Mouse (Mus musculus): ENCODE results near the gene Gabbr2. TPM values are rescaled to one million over a fixed set of nuclear protein-coding genes. Genes with fewer than 3 reads are reported as not detected.

Gabbr2 gene
- polyA plus RNA-seq, 1 experiment = 3.2 TPM

GRCm38 (mm10) chr4:46632465-46632864, 359.2 kb downstream of the Gabbr2 start:
- Histone ChIP-seq H3K4me3 (ENCODE audit: control insufficient read depth, low read depth, low read length) (no peak overlapping the region), H3K27me3 (ENCODE audit: control insufficient read depth, insufficient read depth, low read length) (no peaks in the 10 kb centered on the region), H3K36me3 (ENCODE audit: control insufficient read depth, insufficient read depth, low read length) (no peaks in the 10 kb centered on the region), H3K27ac (ENCODE audit: control insufficient read depth, insufficient read depth, low read depth, low read length) (no peak overlapping the region), H3K4me1 (ENCODE audit: control insufficient read depth, insufficient read depth, low read length) (peaks cover 2% of the 10 kb centered on the region; the same call in 1 of the 2 replicates)
- TF ChIP-seq POLR2A (IDR thresholded peaks at IDR 0.05; ENCODE audit: control insufficient read depth, low read depth, low read length) = no peak
- no peak for TF ChIP-seq CTCF (IDR thresholded peaks at IDR 0.05; ENCODE audit: control insufficient read depth, insufficient read depth, insufficient replicate concordance, low read depth, low read length)

DNA sequence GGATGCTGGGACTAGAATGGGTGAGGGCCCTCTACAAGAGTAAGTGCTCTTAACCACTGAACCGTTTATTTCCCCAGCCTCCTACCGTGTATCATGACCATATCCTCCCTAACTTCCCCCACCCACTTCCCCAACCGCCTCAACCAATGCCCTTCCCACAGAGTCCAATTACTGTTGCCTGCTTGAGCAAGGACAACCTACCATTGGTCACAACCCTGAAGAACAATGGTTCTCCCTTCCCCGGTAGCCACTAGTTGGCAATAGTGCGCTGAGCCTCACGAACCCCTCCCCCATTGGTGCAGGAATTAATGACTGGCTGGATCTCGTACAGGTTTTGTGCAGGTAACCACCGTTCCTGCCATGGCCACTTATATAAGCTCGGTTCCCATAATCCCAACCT, 361.3 kb downstream of the Gabbr2 start:
- no peaks in the 10 kb centered on the region for H3K27me3 ChIP-seq (ENCODE audit: control insufficient read depth, insufficient read depth, low read length)
- TF ChIP-seq POLR2A (IDR thresholded peaks at IDR 0.05; ENCODE audit: control insufficient read depth, low read depth, low read length) (no peak), CTCF (IDR thresholded peaks at IDR 0.05; ENCODE audit: control insufficient read depth, insufficient read depth, insufficient replicate concordance, low read depth, low read length) (no peak)
- no peak overlapping the region for H3K27ac ChIP-seq (ENCODE audit: control insufficient read depth, insufficient read depth, low read depth, low read length)
- no peak overlapping the region for H3K4me3 ChIP-seq (ENCODE audit: control insufficient read depth, low read depth, low read length)
- H3K4me1 ChIP-seq (ENCODE audit: control insufficient read depth, insufficient read depth, low read length) = peaks cover 2% of the 10 kb centered on the region; the same call in 1 of the 2 replicates
- H3K36me3 ChIP-seq (ENCODE audit: control insufficient read depth, insufficient read depth, low read length) = no peaks in the 10 kb centered on the region

GRCm38 (mm10) chr4:46628873-46629272, 362.8 kb downstream of the Gabbr2 start:
- no peak overlapping the region for H3K27ac ChIP-seq (ENCODE audit: control insufficient read depth, insufficient read depth, low read depth, low read length)
- TF ChIP-seq CTCF (IDR thresholded peaks at IDR 0.05; ENCODE audit: control insufficient read depth, insufficient read depth, insufficient replicate concordance, low read depth, low read length) (no peak), POLR2A (IDR thresholded peaks at IDR 0.05; ENCODE audit: control insufficient read depth, low read depth, low read length) (no peak)
- H3K4me3 ChIP-seq (ENCODE audit: control insufficient read depth, low read depth, low read length) = no peak overlapping the region
- no peaks in the 10 kb centered on the region for H3K27me3 ChIP-seq (ENCODE audit: control insufficient read depth, insufficient read depth, low read length)
- H3K4me1 ChIP-seq (ENCODE audit: control insufficient read depth, insufficient read depth, low read length) = peaks cover 2% of the 10 kb centered on the region; the same call in 1 of the 2 replicates
- H3K36me3 ChIP-seq (ENCODE audit: control insufficient read depth, insufficient read depth, low read length) = no peaks in the 10 kb centered on the region

DNA sequence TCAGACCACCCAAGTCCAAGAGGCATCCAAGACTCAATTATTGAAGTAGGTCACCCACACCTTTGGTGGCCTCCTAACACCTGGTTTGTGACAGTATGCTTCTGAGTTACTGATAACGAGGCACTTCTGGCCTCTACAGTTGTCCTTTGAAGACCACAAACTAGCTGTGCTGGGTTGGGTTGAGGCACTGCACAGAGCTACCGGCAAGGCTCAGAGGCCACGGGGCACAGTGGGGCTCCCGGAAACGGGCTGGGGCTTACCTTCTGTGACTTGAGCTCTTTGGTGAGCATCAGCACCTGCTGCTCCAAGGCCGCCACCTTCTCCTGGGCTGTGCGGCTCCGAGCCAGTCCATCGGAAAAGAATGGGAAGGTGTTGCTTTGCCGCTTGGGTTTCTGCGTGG, 363.6 kb downstream of the Gabbr2 start:
- H3K27ac ChIP-seq (ENCODE audit: control insufficient read depth, insufficient read depth, low read depth, low read length) = no peak overlapping the region
- no peak for TF ChIP-seq POLR2A (IDR thresholded peaks at IDR 0.05; ENCODE audit: control insufficient read depth, low read depth, low read length)
- no peak for TF ChIP-seq CTCF (IDR thresholded peaks at IDR 0.05; ENCODE audit: control insufficient read depth, insufficient read depth, insufficient replicate concordance, low read depth, low read length)
- no peak overlapping the region for H3K4me3 ChIP-seq (ENCODE audit: control insufficient read depth, low read depth, low read length)
- no peaks in the 10 kb centered on the region for H3K36me3 ChIP-seq (ENCODE audit: control insufficient read depth, insufficient read depth, low read length)
- no peaks in the 10 kb centered on the region for H3K27me3 ChIP-seq (ENCODE audit: control insufficient read depth, insufficient read depth, low read length)
- H3K4me1 ChIP-seq (ENCODE audit: control insufficient read depth, insufficient read depth, low read length) = peaks cover 2% of the 10 kb centered on the region; the same call in 1 of the 2 replicates

GRCm38 (mm10) chr4:46625101-46625500, 366.6 kb downstream of the Gabbr2 start:
- peaks cover 8% of the 10 kb centered on the region for H3K4me1 ChIP-seq (ENCODE audit: control insufficient read depth, insufficient read depth, low read length)
- no peaks in the 10 kb centered on the region for H3K27me3 ChIP-seq (ENCODE audit: control insufficient read depth, insufficient read depth, low read length)
- TF ChIP-seq POLR2A (IDR thresholded peaks at IDR 0.05; ENCODE audit: control insufficient read depth, low read depth, low read length) = no peak
- no peak for TF ChIP-seq CTCF (IDR thresholded peaks at IDR 0.05; ENCODE audit: control insufficient read depth, insufficient read depth, insufficient replicate concordance, low read depth, low read length)
- no peaks in the 10 kb centered on the region for H3K36me3 ChIP-seq (ENCODE audit: control insufficient read depth, insufficient read depth, low read length)
- no peak overlapping the region for H3K27ac ChIP-seq (ENCODE audit: control insufficient read depth, insufficient read depth, low read depth, low read length)
- H3K4me3 ChIP-seq (ENCODE audit: control insufficient read depth, low read depth, low read length) = no peak overlapping the region

DNA sequence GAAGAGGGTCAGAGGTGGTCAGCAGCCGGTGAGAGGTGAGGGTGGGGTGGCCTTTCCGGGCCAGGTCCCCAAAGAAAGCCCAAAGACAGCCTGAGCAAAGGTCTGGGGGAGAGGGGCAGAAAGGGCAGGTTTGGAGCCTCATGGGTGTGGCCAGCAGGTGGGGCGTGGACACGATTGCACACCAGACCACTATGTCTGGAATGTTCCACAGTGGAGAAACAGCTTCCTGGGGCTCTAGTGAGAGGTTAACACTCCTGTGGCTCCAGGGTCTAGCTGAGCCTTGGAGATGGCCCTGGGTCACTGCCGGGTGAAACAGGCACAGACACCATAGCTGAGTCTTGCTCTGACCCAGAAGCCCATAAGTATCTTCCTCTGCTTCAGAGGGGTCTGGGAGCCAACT, 368.7 kb downstream of the Gabbr2 start:
- TF ChIP-seq POLR2A (IDR thresholded peaks at IDR 0.05; ENCODE audit: control insufficient read depth, low read depth, low read length) (no peak), CTCF (IDR thresholded peaks at IDR 0.05; ENCODE audit: control insufficient read depth, insufficient read depth, insufficient replicate concordance, low read depth, low read length) (no peak)
- Histone ChIP-seq H3K36me3 (ENCODE audit: control insufficient read depth, insufficient read depth, low read length) (no peaks in the 10 kb centered on the region), H3K4me3 (ENCODE audit: control insufficient read depth, low read depth, low read length) (peak overlapping the region; percentile 75), H3K27ac (ENCODE audit: control insufficient read depth, insufficient read depth, low read depth, low read length) (no peak overlapping the region), H3K4me1 (ENCODE audit: control insufficient read depth, insufficient read depth, low read length) (peaks cover 9% of the 10 kb centered on the region), H3K27me3 (ENCODE audit: control insufficient read depth, insufficient read depth, low read length) (no peaks in the 10 kb centered on the region)

DNA sequence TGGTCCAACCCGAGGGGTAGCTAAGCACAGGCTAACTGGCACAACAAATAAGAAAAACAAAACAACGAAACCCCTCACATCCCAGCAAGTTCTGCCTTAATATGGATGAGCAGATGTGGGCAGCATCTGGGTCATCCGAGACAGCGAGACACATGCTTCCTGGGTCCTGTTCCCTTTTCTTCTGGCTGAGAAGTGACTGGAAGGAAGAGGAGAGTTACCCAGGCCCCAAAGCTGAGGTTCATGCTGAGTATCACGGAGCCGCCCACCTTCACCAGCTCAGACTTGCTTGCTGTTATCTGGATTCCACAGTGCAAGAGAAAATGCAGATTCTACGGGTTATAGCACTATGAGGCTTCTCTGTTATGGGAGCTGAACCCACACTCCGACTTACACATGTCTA, 370.7 kb downstream of the Gabbr2 start:
- Histone ChIP-seq H3K4me3 (ENCODE audit: control insufficient read depth, low read depth, low read length) (peak overlapping the region; percentile 88), H3K36me3 (ENCODE audit: control insufficient read depth, insufficient read depth, low read length) (no peaks in the 10 kb centered on the region), H3K4me1 (ENCODE audit: control insufficient read depth, insufficient read depth, low read length) (peaks cover 9% of the 10 kb centered on the region), H3K27me3 (ENCODE audit: control insufficient read depth, insufficient read depth, low read length) (no peaks in the 10 kb centered on the region), H3K27ac (ENCODE audit: control insufficient read depth, insufficient read depth, low read depth, low read length) (no peak overlapping the region)
- TF ChIP-seq CTCF (IDR thresholded peaks at IDR 0.05; ENCODE audit: control insufficient read depth, insufficient read depth, insufficient replicate concordance, low read depth, low read length) (no peak), POLR2A (IDR thresholded peaks at IDR 0.05; ENCODE audit: control insufficient read depth, low read depth, low read length) (no peak)

DNA sequence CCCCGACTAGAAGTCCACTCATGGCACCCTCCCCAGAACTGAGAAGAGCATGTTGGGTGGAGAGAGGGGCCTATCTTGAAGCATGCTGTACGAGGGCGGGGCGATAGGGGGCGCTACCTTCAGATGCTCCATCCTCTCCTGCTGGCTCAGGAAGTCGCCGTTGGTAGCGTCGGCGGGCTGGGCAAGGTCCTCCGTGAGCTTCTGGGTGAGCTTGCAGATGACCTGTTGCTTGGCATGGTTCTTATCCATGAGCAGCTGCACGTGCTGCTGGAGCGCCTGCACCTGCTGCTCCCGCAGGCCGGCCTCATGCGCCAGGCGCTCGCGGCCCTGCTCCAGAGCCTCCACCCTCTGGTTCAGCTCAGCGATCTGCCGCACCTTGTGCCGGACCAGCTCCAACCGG, 371.3 kb downstream of the Gabbr2 start:
- Histone ChIP-seq H3K4me1 (ENCODE audit: control insufficient read depth, insufficient read depth, low read length) (peaks cover 9% of the 10 kb centered on the region), H3K36me3 (ENCODE audit: control insufficient read depth, insufficient read depth, low read length) (no peaks in the 10 kb centered on the region), H3K27me3 (ENCODE audit: control insufficient read depth, insufficient read depth, low read length) (no peaks in the 10 kb centered on the region), H3K27ac (ENCODE audit: control insufficient read depth, insufficient read depth, low read depth, low read length) (no peak overlapping the region), H3K4me3 (ENCODE audit: control insufficient read depth, low read depth, low read length) (peak overlapping the region; percentile 88)
- TF ChIP-seq POLR2A (IDR thresholded peaks at IDR 0.05; ENCODE audit: control insufficient read depth, low read depth, low read length) (no peak), CTCF (IDR thresholded peaks at IDR 0.05; ENCODE audit: control insufficient read depth, insufficient read depth, insufficient replicate concordance, low read depth, low read length) (peak; percentile 79; the same call in 1 of the 2 replicates)

Data from testis, adult 2 months (tissue).